Mouse (Mus musculus) adrenal gland, postnatal 4 days (tissue): ENCODE measurements around the gene Lrrc3c. TPM values are rescaled to one million over a fixed set of nuclear protein-coding genes. Genes with fewer than 3 reads are reported as not detected.
A peak's percentile ranks its signal among the peaks of the same experiment; 100 is the strongest.
"Not testable (repeated sequence)": the region's sequence is repeated elsewhere in the genome, so short reads cannot be mapped to it uniquely, and the experiment has no call there.

ENCODE experiments used
- DNase-seq, 2 experiments: peaks; one replicate each; pipeline ENCODE4 v3.0.0; 2021 to 2022; ENCODE audit warnings: low spot score in 2 of 2, mixed read lengths in 2 of 2
- total RNA-seq, 2 experiments: library from RNA; stranded (reverse); gene quantifications; 2 replicates each; pipeline ENCODE4 v1.2.3; 2021

Lrrc3c gene
- total RNA-seq, 2 experiments from 2014 or later: not detected

DNA sequence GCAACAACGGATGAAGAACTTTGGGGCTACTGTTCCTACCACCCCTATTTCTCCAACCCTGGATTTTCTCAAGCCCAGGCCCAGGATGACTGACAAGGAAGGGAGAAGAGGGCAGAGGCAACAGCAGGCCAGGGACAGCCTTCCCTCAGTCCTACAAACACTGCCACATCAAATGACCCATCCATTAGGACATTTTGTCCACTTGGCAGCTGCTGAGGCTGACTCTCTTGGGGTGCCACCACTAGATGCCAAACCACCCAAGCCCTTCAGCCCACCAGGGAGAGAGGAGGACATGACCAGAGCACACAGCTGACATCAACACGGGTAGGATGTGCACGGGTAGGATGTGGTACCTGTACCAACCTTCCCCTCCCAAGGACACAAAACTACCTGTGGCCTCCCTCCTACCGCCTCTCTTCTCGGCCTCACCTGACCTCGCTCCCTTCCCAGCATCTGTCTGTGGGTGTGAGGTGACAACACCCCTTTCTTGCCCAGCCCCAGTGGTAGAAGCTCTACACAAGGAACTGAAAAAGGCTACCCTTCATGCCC, 13.4 kb upstream of the Lrrc3c start:
- DNase-seq: no peak

DNA sequence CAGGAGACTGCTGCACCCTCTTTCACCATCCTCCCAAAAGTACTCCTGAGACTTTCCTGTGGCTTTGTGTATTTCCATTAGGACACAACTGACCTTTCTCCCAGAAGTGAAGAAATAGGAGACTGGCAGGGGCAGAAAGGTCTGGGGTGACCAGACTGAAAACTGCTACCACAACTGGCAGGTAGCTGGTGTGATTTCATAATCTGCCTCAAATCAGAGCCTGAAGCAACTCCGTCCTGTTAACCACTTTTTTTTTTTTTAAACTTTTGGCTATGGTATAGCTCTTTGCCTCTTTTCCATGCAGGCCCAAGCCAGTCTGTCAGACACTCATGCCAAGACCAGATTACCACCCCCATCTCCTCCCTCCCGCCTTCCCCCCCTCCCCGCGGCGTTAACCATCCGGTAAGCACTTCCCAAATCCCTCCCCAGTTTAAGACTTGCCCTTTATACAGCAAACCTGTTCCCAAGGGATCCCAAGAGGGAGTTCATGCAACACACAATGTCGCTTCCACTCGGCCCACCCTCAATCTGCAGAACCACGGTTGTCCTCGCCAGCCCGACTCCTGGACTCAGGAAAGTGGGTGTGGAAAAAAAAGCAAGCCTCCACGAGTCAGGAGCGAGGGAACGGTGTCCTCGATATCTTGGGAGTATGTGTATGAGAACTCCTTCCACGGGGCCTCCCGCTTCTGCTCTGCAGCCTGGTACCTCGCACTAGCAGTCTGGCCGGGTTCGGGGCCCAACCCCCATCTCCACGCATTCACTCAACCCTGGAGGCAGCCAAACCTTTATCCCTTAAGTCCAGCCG, 11.8 kb upstream of the Lrrc3c start:
- no peak for DNase-seq

DNA sequence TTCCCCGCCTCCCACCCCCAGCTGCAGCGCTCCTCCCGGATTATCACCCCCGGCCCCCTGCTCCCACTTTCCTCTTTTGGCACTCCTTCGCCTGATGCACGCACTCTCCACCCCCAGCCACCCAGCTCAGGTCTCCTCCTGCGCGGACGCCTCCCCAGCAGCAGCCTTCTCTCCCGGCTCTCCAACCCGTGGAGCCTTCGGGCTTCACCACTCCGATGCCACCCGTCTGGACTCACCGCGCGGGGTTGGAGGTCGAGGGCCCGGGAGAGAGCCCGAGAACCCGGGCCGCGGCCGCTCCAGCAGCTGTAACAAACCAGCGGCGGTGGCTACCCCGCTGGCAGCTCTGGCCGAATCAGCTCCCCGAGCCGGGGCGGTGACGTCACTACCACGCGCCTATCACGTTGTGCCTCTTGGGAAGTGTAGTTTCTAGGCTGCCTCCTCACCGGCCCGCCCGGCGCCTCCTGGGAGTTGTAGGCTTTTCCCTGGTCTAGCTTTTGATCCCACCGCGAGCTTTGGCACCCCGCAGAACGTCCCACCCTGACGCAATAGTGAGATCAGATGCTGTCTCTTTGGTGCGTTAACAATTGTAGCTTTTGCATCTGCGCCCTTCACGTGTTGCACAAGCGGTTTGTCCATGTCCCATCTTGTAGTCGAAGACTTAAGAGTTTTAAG, 11.1 kb upstream of the Lrrc3c start, which contains the start of gene Ormdl3:
Gene Ormdl3 (minus strand): TSS at position 477 of the 672 bp plus-strand sequence.
- DNase-seq: peak; percentile 95 to 99

DNA sequence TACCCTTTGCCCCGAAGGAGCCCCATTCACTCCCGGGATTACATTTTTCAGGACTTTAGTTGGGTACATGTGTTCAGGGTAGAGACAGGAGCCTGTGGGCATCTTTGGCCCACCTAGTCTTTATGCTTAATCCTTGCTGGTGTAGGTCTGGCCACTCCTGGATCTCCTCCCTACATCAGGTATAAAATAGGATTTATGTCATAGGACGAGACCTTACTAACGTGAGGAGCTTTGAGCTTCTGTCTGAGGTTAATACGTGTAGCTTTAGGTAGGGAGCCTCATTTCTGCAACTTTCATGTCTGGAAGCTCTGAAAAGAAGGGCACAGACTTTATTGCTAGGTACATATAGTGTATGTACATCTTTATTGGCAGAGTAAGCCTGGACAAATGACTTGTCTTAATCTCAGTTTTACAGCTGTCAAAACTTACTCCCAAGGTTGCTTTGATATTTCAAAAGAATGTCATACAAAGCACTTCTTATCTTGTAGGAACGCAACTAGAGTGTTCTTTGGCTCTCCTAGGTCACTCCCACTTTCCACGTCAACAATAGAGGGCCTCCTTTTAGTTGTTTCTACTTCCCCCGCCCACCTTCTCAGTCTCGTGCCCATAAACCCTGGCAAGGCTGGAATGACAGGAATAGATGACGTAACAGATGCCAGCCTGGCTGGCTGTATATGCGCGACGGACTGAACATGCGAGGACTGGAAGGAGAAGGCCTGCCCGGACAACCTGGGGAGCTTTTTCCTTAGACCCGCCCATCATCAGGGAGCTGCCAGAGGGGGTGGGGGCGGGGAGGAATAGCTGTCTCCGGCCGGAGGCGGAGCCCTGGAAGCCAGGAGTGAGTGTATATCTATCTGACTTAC, 10.2 kb upstream of the Lrrc3c start:
- DNase-seq: peak; percentile 39 to 62

DNA sequence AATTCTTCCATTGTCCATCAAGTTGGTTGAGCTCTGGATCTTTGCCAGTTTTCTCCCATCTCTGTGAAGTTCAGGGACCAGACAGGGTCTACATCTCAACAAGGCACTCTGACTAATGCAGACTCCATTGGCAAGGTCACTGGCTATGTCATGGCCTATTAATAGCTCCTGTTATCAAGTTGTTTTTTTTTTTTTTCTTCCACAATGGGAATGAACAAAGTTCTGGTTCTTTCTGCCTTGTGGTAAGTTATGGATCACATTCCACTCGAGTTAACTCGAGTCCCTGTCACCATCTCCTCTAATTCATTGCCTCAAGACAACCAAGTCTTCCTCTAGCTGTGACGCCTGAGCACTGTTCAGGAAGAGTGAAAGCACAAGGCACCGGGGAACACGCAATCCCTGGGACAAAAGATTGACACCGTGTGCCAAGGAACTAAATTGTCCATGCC, 9.2 kb upstream of the Lrrc3c start:
- DNase-seq: no peak

DNA sequence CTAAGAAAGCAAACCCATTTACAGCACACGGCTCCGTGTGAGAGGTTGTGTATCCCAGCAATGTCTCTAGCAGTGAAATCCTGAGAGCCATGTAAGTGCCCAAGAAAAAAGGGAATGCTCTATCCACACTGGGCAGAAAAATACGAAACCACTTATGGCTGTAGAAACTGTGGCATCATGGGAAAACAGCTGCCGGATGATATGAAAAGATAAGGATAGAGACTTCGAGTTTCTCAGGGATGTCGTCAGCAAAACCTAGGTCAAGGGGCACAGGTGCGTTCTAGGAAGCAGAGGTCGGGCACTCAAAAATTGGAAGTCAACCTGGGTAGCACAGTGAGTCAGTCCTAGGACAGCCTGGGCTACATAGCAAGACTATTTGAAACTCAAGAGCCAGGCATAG, 8.8 kb upstream of the Lrrc3c start:
- no peak for DNase-seq

DNA sequence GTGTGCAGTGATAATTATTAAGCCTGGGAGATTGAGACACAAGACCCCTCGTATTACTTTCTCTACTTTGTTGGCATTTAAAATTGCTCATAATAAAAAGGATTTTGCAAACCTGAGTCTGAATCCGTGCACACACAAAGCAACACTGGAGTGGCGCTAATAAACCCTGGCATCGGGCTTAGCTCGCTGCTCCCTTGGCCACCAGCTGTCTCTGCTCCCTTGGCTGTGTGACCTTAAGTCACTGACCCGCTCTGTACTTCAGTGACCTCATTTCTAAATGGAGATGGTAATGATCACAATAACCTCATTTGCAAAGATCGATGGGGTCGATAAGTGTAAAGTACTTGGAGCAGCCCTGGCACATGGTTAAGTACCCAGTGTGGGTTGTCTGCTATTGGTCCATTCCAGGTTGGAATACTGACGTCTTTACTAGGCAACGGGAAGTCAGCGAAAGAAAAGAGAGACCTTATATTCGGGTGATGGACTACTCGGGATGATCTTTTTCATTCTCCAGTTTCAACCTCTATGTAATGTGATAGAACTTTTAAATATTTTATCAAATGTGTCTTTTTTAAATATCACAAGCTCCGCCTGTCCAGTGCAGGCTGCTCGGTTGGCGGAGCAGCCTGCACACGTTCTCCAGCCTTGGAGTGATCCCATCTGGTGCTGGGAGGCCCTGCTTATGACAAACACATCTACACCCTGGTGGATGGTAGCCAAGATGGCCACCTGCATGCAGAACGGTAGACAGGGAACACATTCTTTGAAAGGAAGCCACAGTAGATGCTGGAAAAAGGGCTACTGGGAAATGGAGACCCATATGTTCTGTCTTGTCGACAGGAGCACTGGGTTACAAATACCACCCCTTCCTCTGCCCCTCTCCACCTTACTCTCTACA, 7.3 kb upstream of the Lrrc3c start:
- DNase-seq: no peak

DNA sequence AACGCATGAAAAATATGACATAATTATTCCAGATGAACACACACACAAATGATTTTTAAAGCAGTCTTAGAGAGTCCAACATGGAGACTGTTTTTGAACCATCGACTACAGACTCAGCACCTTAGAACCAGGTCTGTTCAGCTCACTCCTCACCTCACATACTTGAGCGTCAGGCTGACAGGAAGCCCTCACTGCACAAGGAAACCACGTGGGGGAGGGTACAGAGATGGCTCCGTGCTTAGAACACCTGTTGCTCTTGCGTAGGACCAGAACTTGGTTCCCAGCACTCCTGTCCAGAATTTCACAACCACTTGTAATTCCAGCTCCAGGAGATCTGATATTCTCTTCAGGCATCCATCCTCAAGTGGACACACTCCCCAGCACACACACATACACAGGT, 3.1 kb upstream of the Lrrc3c start:
- no peak for DNase-seq

DNA sequence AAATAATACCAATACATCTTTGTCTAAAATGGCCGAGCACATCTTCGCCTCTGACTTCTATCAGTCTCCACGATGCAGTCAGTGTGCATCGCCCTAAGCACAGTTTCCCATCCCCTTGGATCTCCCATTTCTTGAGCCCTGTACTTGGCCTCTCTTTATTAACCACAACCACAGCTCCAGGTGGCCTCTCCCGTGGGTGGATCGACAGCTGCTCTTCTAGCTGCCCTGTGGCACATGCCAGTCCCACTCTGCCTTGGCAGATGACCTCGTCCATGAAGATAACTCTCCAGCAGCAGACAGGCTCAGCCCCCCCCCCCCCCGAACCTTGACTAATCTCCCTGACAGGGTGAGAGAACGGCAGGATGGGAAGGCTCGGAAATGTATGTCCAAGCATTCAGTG, 2.6 kb upstream of the Lrrc3c start:
- no peak for DNase-seq

DNA sequence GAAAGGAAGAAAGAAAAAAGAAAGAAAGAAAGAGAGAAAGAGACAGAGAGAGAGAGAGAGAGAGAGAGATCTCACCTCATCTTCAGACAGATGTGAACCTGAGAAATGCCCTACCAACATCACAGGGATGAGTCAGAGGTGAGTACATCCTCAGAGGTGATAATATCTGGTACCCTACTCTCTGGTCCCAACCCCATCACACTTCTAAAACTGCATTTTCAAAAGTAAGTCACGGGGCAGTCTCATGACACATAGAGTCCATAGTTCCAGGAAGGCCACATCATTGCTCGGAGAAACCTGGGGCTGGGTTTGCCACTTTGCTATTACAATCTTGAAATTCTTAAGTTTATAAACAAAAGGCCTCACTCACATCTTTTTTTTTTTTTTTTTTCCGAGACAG, 2.1 kb upstream of the Lrrc3c start:
- DNase-seq: no peak

DNA sequence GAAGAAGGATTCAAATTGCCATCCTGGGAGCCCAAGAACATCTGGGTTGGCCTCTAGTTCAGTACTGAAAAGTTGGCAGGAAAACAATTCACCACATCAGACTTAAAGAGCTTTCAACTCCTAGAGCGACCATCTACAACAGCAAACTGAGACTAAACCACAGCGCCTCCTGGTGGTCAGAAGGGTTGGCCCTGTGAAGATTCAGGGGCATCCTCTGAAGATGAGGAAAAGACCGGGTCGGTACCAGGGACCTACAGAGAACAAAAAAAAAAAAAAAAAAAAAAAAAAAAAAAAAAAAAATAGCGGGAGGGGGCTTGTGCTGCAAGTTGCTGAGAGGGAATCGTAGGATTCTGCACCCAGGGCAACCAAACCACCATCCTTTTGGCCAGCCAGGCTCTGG, 728 bp upstream of the Lrrc3c start:
- no peak for DNase-seq

DNA sequence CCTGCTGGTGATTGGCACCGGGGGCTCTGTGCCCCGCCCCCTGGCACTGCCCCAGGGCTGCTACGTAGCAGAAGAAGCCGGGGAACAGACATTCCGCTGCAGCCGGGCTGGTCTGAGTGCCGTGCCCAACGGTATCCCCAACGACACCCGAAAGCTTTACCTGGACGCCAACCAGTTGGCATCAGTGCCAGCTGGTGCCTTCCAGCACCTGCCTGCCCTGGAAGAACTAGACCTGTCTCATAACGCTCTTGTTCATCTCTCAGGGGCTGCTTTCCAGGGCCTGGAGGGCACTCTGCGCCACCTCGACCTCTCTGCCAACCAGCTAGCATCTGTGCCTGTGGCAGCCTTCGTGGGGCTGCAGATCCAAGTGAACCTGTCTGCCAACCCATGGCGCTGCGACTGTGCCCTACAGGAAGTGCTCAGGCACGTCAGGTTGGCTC, 780 bp downstream of the Lrrc3c start:
- DNase-seq: no peak

DNA sequence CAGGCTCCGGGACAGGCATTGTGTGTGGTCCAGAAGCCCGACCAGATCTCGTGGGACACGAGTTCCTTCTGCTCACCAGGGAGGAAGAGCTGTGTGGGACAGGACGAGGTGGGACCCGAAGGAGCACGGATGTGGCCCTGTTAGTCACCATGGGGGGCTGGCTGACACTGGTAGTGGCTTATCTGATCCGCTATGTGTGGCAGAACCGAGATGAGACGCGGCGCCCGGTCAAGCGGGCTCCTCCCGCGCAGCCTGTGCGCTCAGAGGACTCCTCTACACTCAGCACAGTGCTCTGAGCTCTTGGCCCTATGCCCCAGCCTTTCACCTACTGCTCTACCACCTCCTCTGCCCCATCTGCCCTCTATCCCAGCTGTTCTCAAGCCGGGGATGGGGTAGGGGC, 1.2 kb downstream of the Lrrc3c start:
- DNase-seq: no peak

DNA sequence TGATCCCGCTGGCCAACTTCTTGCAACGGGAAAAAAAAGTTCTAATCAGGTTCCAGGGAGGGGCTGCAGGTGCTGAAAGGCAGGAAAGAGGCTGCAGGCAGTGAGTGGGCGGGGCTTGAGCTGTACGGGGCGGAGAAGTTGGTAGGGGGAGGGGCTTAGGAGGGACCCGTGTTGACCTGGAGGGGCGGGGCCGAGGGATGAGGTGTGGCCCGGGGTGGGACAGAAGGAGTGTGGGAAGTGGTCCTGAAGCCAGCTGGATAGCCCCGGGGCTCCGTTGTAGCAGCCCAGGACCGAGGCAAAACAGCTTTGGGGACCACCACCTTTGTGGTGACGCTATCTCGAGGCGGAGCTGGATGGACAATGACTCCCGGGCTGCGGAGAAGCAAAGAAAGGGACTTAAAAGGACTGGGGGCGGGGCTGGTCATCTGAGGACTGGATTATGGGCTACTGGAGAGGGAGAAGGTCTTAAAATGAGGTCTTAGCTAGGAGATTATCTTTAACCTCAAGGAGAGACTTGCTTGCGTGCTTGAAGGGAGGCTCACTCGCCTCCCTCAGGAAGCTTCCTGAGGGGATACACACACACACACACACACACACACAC, 4.1 kb downstream of the Lrrc3c start:
- no peak for DNase-seq

DNA sequence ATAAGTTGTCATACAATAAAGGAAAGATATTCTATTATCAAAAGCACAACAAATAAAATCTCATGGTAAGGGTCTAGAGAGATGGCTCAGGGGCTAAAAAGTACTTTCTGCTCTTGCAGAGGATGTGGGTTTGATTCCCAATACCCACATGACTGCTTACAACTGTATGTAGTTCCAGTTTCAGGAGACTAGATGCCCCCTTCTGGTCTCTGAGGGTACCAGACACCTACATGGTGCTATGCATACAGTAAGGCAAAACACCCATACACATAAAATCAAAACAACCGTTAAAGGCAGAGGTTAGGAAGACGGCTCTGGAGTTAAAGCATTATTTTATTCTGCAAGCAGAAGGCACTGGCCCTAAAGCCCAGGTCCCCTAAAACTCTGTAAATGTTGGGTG, 5.9 kb downstream of the Lrrc3c start:
- no peak for DNase-seq

DNA sequence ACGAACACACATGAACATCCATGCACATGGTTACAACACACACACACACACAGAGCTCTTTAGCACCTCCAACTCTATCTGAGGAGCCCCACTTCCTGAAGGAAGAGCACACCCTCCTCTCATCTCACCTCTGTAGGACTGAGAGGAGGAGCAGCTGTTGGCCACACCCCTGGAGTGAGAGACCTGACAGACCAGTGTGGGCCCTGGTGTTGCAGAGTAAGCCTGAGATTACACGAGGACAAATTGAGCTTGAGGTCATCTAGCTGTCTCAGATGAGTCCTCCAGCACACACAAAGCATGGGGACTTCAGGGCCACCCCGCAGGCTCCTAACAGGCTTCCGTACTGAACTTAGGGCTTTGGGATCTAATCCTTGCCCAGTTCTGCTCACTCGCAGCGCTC, 6.8 kb downstream of the Lrrc3c start:
- not testable (repeated sequence) for DNase-seq

DNA sequence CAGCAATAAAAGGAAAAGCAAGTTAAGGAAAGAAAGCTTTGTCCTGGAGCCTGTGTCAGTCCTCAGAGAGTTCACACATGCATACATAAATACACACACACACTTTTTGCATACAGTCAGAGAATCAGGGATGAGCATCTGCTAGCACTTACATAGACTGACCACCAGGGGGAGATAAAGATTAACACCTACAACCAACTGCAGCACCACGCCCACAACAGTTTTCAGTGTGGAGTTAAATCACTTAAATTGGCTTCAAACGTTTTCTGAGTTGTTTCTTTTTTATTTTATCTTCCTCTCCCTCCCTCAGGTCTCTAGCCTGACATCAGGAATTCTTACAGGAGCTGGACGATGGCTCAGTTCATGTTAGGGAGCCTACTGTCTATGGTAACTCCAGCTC, 8.7 kb downstream of the Lrrc3c start:
- DNase-seq: no peak

DNA sequence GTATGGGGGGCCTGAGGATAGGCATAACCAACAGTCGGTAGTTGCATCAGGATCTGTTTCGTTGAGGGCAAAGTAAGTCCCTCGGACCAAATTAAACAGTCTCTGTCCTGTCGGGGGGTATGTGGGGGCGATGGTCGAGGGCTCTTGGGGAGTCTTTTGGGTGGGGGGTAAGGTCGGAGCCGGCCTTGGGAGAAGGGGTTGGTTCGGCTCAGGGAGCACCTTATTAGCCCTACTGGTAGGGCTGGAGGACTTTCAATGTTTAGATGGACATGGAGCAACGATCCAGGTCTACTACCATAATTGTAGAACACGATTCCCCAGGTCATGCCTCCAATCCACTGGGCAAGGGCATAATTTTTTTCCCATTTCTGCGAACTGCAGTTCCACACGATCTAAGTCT, 22.7 kb downstream of the Lrrc3c start:
- DNase-seq: no peak

DNA sequence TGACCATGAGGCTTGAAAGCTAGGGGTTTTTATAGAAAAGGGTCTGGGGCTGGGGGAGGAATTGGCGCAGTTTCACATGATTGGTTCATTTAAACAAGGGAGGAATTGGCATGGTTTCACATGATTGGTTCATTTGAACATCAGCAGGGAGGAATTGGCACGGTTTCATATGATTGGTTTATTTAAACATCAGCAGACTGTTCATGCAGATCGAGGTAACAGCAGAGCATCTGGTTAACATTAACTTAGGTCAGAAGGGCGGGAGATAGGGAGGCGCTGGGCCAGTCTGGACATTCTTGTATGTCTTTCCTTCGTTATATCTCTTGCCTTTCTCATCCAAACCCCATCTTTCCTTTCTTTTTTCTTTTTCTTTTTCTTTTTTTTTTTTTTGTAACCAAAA, 25.9 kb downstream of the Lrrc3c start:
- DNase-seq: not testable (repeated sequence)

DNA sequence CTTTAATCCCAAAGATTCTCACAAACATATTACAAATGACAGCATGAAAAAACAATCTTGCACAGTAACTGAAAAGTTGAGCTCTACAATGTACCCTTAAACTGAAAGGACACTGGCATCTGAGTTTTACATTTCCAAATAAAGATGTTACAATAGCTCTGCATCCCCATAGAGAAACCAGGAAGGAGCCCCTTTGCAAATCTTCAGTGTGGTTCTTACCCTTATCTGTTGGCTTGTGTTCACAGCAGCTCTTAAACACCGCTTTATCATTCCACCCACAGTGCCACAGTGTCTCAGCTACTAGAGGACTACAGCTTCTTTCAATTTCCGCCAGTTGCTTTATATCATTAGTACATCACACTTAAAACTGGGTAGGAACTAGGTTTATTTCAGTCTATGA, 26.3 kb downstream of the Lrrc3c start:
- DNase-seq: not testable (repeated sequence)
